Mouse (Mus musculus) kidney, adult 2 months (tissue): Measurements from ENCODE around the gene Gpi1. TPM values are rescaled to one million over a fixed set of nuclear protein-coding genes. Genes with fewer than 3 reads are reported as not detected.

Source experiments
- DNase-seq: peaks from one replicate; pipeline ENCODE4 v3.0.0; 2021
- H3K27ac ChIP-seq: fragments of 200-500 bp; 2 replicates; pipeline ENCODE4 v1.5.1; 2012; ENCODE audit warnings: low read depth, low read length, control low read depth, inconsistent platforms; ENCODE audit not compliant: insufficient read depth
- H3K27me3 ChIP-seq: fragments of 200-500 bp; replicated peaks from 2 replicates; pipeline ENCODE4 v1.6.1; 2012; ENCODE audit warnings: mild to moderate bottlenecking, moderate library complexity, low read length, inconsistent platforms; ENCODE audit not compliant: control insufficient read depth, insufficient read depth
- H3K36me3 ChIP-seq: fragments of 200-500 bp; 2 replicates; pipeline ENCODE4 v1.6.1; 2012; ENCODE audit warnings: mild to moderate bottlenecking, moderate library complexity, low read length, inconsistent platforms; ENCODE audit not compliant: control insufficient read depth, insufficient read depth
- H3K4me1 ChIP-seq: fragments of 200-500 bp; 2 replicates; pipeline ENCODE4 v1.6.1; 2011; ENCODE audit warnings: low read length; ENCODE audit not compliant: control insufficient read depth, insufficient read depth
- H3K4me3 ChIP-seq: fragments of 200-500 bp; 2 replicates; pipeline ENCODE4 v1.5.1; 2011; ENCODE audit warnings: mild to moderate bottlenecking, low read depth, low read length, control low read depth; ENCODE audit not compliant: insufficient read depth
- CTCF ChIP-seq: fragments of 200-500 bp; conservative IDR thresholded peaks from 2 replicates; pipeline ENCODE4 v1.5.1; 2011; ENCODE audit warnings: low read depth, mild to moderate bottlenecking, control low read depth, low read length, moderate library complexity, mixed read lengths; ENCODE audit not compliant: insufficient read depth, insufficient read length
- POLR2A ChIP-seq: fragments of 200-500 bp; IDR thresholded peaks from one replicate; pipeline ENCODE4 v1.6.1; 2011; ENCODE audit warnings: low read depth, low read length, control low read depth
- WGBS: fragments of 180-500 bp; shearing (Covaris S2); methylation state at CpG from one replicate; pipeline ENCODE4 v1.1.7; 2018; 5-methylcytosine and 5-hydroxymethylcytosine counted together
- polyA plus RNA-seq: library from polyadenylated mRNA; depleted of rRNA; stranded (reverse); fragments of >200 nt; gene quantifications from 2 replicates; pipeline ENCODE4 v1.2.3, GENCODE M21; 2012

Gene Gpi1
- polyA plus RNA-seq, 1 experiment, result 413 TPM

- 91% methylated on average over 9 of the region's 9 CpGs for WGBS
- DNase-seq, result no peak
- Histone ChIP-seq H3K4me1 (0 out of 2 replicates have a peak, but pooled peaks cover 2% of the 10 kb centered on the region), H3K4me3 (no peak overlapping the region), H3K27ac (no peak overlapping the region), H3K27me3 (no peaks in the 10 kb centered on the region), H3K36me3 (peaks cover 1% of the 10 kb centered on the region; the same call in 1 of the 2 replicates)
- TF ChIP-seq CTCF, result no peak
Observed at GRCm38 (mm10) chr7:34221594-34222250, 8.4 kb downstream of the Gpi1 start.

GRCm38 (mm10) chr7:34218496-34218895, 11.6 kb downstream of the Gpi1 start:
- no peak overlapping the region for H3K27ac ChIP-seq
- DNase-seq, result no peak

GRCm38 (mm10) chr7:34216474-34216873, 13.7 kb downstream of the Gpi1 start:
- WGBS, result 91% methylated on average over 10 of the region's 10 CpGs
- Histone ChIP-seq H3K27ac (no peak overlapping the region), H3K4me1 (no peaks in the 10 kb centered on the region), H3K36me3 (no peaks in the 10 kb centered on the region; the same call in 1 of the 2 replicates), H3K27me3 (no peaks in the 10 kb centered on the region), H3K4me3 (no peak overlapping the region)
- DNase-seq, result no peak
- TF ChIP-seq POLR2A (no peak), CTCF (no peak)

More at GRCm38 (mm10) chr7:34218496-34218895, 11.6 kb downstream of the Gpi1 start:
- Histone ChIP-seq H3K36me3 (no peaks in the 10 kb centered on the region; the same call in 1 of the 2 replicates), H3K27me3 (no peaks in the 10 kb centered on the region), H3K4me1 (no peaks in the 10 kb centered on the region), H3K4me3 (no peak overlapping the region)
- no peak for TF ChIP-seq CTCF
- no peak for TF ChIP-seq POLR2A
- 65% methylated on average over 1 of the region's 1 CpGs for WGBS

GRCm38 (mm10) chr7:34215481-34215880, 14.7 kb downstream of the Gpi1 start:
- no peaks in the 10 kb centered on the region for H3K4me1 ChIP-seq
- 61% methylated on average over 9 of the region's 9 CpGs for WGBS
- H3K27ac ChIP-seq, result no peak overlapping the region
- TF ChIP-seq POLR2A, result no peak
- TF ChIP-seq CTCF, result no peak
- no peaks in the 10 kb centered on the region for H3K27me3 ChIP-seq
- no peak for DNase-seq
- no peak overlapping the region for H3K4me3 ChIP-seq
- H3K36me3 ChIP-seq, result no peaks in the 10 kb centered on the region; the same call in 1 of the 2 replicates

GRCm38 (mm10) chr7:34214644-34215043, 15.5 kb downstream of the Gpi1 start:
- H3K36me3 ChIP-seq, result no peaks in the 10 kb centered on the region; the same call in 1 of the 2 replicates
- no peak for TF ChIP-seq POLR2A
- no peaks in the 10 kb centered on the region for H3K4me1 ChIP-seq
- no peaks in the 10 kb centered on the region for H3K27me3 ChIP-seq
- H3K4me3 ChIP-seq, result no peak overlapping the region
- no peak overlapping the region for H3K27ac ChIP-seq
- 90% methylated on average over 8 of the region's 8 CpGs for WGBS
- peak; percentile 22 for DNase-seq

- no peak overlapping the region for H3K4me3 ChIP-seq
- no peak for DNase-seq
- TF ChIP-seq CTCF (no peak), POLR2A (no peak)
- WGBS, result 70% methylated on average over 7 of the region's 7 CpGs
- no peaks in the 10 kb centered on the region for H3K27me3 ChIP-seq
- H3K36me3 ChIP-seq, result no peaks in the 10 kb centered on the region; the same call in 1 of the 2 replicates
- H3K27ac ChIP-seq, result no peak overlapping the region
- H3K4me1 ChIP-seq, result no peaks in the 10 kb centered on the region
Observed at GRCm38 (mm10) chr7:34213281-34213680, 16.9 kb downstream of the Gpi1 start.

GRCm38 (mm10) chr7:34208027-34208745, 21.9 kb downstream of the Gpi1 start:
- peaks cover 7% of the 10 kb centered on the region; the same call in 1 of the 2 replicates for H3K36me3 ChIP-seq
- no peaks in the 10 kb centered on the region for H3K27me3 ChIP-seq
- WGBS, result 91% methylated on average over 9 of the region's 9 CpGs
- no peak overlapping the region for H3K4me3 ChIP-seq
- H3K27ac ChIP-seq, result no peak overlapping the region
- TF ChIP-seq POLR2A (no peak), CTCF (peak; percentile 36; the same call in 1 of the 2 replicates)
- no peaks in the 10 kb centered on the region for H3K4me1 ChIP-seq
- no peak for DNase-seq
